Mouse (Mus musculus): Measurements from ENCODE around the gene Rtp3. TPM values are rescaled to one million over a fixed set of nuclear protein-coding genes. Genes with fewer than 3 reads are reported as not detected.

The Rtp3 gene
- 0.24 TPM for polyA plus RNA-seq (2015; fragmentation: Illumina TruSeq; extraction: RNeasy Lipid Tissue Mini Kit (QIAGEN cat#74804); ENCODE audit: low read depth, low replicate concordance)

GRCm38 (mm10) chr9:110990204-110990603 is at the start of gene Rtp3:
Gene Rtp3, minus strand, starts transcription at chr9:110990583.

DNA sequence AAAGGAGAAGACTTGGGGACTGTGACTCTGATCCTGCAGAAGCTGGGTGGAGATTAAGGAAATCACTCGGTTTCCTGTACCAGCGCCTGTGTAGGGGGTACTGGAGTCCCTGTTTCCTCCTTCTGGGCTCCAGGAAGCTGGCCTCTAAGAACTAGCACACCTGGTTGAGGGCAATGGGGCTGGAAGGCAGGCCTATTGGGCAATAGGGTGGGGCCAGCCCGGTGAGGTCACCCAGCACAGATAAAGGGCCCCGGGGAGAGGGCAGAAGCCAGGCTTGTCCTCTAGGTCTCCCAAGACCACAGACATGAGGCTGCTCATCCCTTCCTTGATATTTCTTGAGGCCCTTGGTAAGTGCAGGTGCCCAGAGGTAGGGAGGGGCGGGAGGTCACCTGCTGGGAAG is 28.6 kb upstream of the Rtp3 start, which contains the start of gene Ltf:
Gene Ltf (plus strand): TSS at position 250 of the 400 bp plus-strand sequence.

GRCm38 (mm10) chr9:110951397-110951796 is 39.0 kb downstream of the Rtp3 start, which contains the start of gene Lrrc2:
Gene Lrrc2, plus strand, starts transcription at chr9:110951545.

GRCm38 (mm10) chr9:110945926-110946325 is 44.5 kb downstream of the Rtp3 start, which contains the start of gene Tdgf1:
Gene Tdgf1, minus strand, starts transcription at chr9:110946158.

Other genes starting within 250 kb of the Rtp3 start
- gene Myl3, start 248.7 kb downstream of the Rtp3 start, polyA plus RNA-seq (2015; fragmentation: Illumina TruSeq; extraction: RNeasy Lipid Tissue Mini Kit (QIAGEN cat#74804); ENCODE audit: low read depth, low replicate concordance) = not detected
- 6.1 TPM for gene Pth1r, start 243.4 kb downstream of the Rtp3 start, polyA plus RNA-seq (2015; fragmentation: Illumina TruSeq; extraction: RNeasy Lipid Tissue Mini Kit (QIAGEN cat#74804); ENCODE audit: low read depth, low replicate concordance)
- gene Prss42, start 192.4 kb downstream of the Rtp3 start, polyA plus RNA-seq (2015; fragmentation: Illumina TruSeq; extraction: RNeasy Lipid Tissue Mini Kit (QIAGEN cat#74804); ENCODE audit: low read depth, low replicate concordance) = not detected
- not detected for gene Prss44, start 176.6 kb downstream of the Rtp3 start, polyA plus RNA-seq (2015; fragmentation: Illumina TruSeq; extraction: RNeasy Lipid Tissue Mini Kit (QIAGEN cat#74804); ENCODE audit: low read depth, low replicate concordance)
- gene Prss43, start 163.9 kb downstream of the Rtp3 start, polyA plus RNA-seq (2015; fragmentation: Illumina TruSeq; extraction: RNeasy Lipid Tissue Mini Kit (QIAGEN cat#74804); ENCODE audit: low read depth, low replicate concordance) = 0.37 TPM
- 0.79 TPM for gene Prss45, start 156.0 kb downstream of the Rtp3 start, polyA plus RNA-seq (2015; fragmentation: Illumina TruSeq; extraction: RNeasy Lipid Tissue Mini Kit (QIAGEN cat#74804); ENCODE audit: low read depth, low replicate concordance)
- gene Prss46, start 146.1 kb downstream of the Rtp3 start, polyA plus RNA-seq (2015; fragmentation: Illumina TruSeq; extraction: RNeasy Lipid Tissue Mini Kit (QIAGEN cat#74804); ENCODE audit: low read depth, low replicate concordance) = not detected
- 0.62 TPM for gene Prss50, start 132.6 kb downstream of the Rtp3 start, polyA plus RNA-seq (2015; fragmentation: Illumina TruSeq; extraction: RNeasy Lipid Tissue Mini Kit (QIAGEN cat#74804); ENCODE audit: low read depth, low replicate concordance)
- gene Als2cl, start 110.7 kb downstream of the Rtp3 start, polyA plus RNA-seq (2015; fragmentation: Illumina TruSeq; extraction: RNeasy Lipid Tissue Mini Kit (QIAGEN cat#74804); ENCODE audit: low read depth, low replicate concordance) = 7.3 TPM
- gene Tmie, start 110.5 kb downstream of the Rtp3 start, polyA plus RNA-seq (2015; fragmentation: Illumina TruSeq; extraction: RNeasy Lipid Tissue Mini Kit (QIAGEN cat#74804); ENCODE audit: low read depth, low replicate concordance) = 5.3 TPM
- not detected for gene Fam240a, start 73.7 kb downstream of the Rtp3 start, polyA plus RNA-seq (2015; fragmentation: Illumina TruSeq; extraction: RNeasy Lipid Tissue Mini Kit (QIAGEN cat#74804); ENCODE audit: low read depth, low replicate concordance)
- gene Tdgf1, start 44.4 kb downstream of the Rtp3 start, polyA plus RNA-seq (2015; fragmentation: Illumina TruSeq; extraction: RNeasy Lipid Tissue Mini Kit (QIAGEN cat#74804); ENCODE audit: low read depth, low replicate concordance) = 0.98 TPM
- 2.5 TPM for gene Lrrc2, start 39.0 kb downstream of the Rtp3 start, polyA plus RNA-seq (2015; fragmentation: Illumina TruSeq; extraction: RNeasy Lipid Tissue Mini Kit (QIAGEN cat#74804); ENCODE audit: low read depth, low replicate concordance)
- 3.2 TPM for gene Ltf, start 28.7 kb upstream of the Rtp3 start, polyA plus RNA-seq (2015; fragmentation: Illumina TruSeq; extraction: RNeasy Lipid Tissue Mini Kit (QIAGEN cat#74804); ENCODE audit: low read depth, low replicate concordance)
- 2.9 TPM for gene Ccrl2, start 66.9 kb upstream of the Rtp3 start, polyA plus RNA-seq (2015; fragmentation: Illumina TruSeq; extraction: RNeasy Lipid Tissue Mini Kit (QIAGEN cat#74804); ENCODE audit: low read depth, low replicate concordance)
- 34.5 TPM for gene Lrrfip2, start 127.0 kb upstream of the Rtp3 start, polyA plus RNA-seq (2015; fragmentation: Illumina TruSeq; extraction: RNeasy Lipid Tissue Mini Kit (QIAGEN cat#74804); ENCODE audit: low read depth, low replicate concordance)

All from brain, adult 10 weeks (tissue).